Mouse (Mus musculus) cerebellum, adult 9-10 months (tissue): ENCODE data around the gene Zfp715.
A peak's percentile ranks its signal among the peaks of the same experiment; 100 is the strongest.
"Not testable (repeated sequence)": the region's sequence is repeated elsewhere in the genome, so short reads cannot be mapped to it uniquely, and the experiment has no call there.

Source experiments
- DNase-seq: peaks from one replicate; pipeline ENCODE4 v3.0.0; 2022

The Zfp715 gene

DNA sequence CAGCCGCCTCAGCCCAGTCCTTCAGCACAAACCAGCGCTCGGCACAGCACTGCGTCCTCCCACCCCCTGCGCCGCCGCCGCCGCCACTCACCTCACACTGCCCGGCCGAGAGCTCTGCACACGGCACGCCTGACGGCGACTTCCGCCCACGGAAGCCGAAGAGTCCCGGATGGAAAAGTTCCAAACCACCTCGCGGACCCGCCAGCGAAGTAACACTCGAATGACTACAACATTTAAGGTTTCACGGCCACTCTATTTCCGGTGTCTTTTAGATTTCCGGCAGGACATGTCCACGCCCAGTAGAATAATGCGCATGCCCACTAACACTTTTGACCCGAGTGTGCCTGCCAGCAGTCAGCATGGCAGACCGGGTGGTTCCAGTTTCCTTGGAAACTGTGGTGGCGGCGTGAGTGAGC is at the start of gene Zfp715:
Gene Zfp715 (minus strand): TSS at position 282 of the 416 bp plus-strand sequence.
- DNase-seq: peak; percentile 93

DNA sequence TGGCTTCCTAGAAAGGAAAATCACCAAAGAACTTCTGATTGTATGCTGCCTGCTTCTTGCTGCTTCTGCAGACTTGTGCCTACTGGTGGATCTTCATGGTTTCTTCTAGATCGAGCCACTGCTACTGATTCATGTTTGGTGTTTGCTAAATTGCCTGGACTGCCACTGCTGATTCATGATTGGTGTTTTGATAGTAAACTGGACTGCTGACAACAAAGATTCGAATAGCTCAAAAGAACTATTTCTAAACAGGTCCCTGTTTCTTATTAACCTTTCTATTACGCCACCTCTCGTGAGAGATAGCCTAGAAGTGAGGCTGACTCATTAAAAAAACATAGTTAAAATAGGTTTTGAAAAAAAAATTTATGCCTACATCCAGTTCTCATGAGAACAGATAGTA is 48.9 kb upstream of the Zfp715 start:
- no peak for DNase-seq

DNA sequence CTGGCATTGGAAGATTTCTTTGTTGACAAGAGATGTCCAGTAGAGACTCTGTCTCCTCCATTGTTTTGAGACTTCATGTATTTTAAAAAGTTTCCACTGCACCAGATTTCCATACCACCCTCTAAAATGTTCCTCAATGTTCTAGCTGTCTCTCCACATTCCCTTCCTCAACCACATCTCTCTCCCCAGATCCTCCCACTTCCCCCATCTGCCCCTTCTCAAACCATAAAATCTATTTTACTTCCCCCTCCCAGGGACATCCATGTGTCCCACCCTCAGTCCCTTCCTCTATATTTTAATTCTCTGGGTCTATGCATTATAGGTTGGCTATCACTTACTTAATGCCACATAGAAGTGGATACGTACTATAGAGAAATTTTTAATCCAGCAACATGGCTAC is 48.3 kb upstream of the Zfp715 start:
- DNase-seq: no peak

DNA sequence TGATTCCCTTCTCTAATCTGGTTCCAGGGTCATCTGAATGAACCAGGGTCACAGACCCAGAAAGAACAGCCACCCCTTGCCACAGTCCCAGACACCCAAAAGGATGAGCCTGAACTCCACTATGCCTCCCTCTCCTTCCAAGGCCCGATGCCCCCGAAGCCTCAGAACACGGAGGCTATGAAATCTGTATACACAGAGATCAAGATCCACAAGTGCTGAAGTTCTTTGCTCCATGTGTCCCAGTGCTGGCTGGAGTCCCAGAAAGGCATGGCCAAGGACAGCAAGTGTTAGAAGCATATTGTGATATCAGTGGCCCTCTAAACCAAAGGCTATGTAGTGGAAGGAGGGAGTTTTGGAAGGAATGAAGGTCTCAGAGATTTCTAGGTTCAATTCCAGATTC is 45.5 kb upstream of the Zfp715 start:
- DNase-seq: no peak

DNA sequence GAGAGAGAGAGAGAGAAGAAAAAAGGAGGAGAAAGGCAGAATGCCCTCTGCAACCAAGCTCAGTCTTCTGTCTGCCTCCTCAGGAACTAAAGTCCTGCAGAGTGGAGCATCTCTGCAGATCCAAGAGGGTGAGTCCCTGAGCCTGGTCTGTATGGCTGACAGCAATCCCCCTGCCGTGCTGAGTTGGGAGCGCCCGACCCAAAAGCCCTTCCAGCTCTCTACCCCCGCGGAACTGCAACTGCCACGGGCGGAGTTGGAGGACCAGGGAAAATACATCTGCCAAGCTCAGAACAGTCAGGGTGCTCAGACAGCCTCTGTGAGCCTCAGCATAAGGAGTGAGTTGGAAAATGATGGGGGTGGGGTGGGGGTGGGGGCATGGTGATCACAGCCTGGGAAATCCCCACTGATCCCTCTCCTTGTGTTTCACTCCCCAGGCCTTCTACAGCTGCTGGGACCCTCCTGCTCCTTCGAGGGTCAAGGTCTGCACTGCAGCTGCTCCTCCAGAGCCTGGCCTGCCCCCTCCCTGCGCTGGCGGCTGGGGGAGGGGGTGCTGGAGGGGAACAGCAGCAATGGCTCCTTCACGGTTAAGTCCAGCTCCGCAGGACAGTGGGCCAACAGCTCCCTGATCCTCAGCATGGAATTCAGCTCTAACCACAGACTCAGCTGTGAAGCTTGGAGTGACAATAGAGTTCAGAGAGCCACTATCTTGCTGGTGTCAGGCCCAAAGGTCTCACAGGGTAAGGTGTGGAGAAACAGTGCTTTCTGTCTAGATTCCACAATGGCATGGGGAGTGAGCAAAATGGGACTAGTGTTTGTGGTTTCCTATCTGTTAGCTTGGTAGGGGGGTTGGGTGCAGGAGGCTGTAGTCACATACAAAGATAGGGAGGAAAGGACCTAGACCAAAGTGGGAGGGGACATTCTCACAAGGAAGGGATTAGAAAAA is 42.1 kb upstream of the Zfp715 start:
- DNase-seq: no peak

DNA sequence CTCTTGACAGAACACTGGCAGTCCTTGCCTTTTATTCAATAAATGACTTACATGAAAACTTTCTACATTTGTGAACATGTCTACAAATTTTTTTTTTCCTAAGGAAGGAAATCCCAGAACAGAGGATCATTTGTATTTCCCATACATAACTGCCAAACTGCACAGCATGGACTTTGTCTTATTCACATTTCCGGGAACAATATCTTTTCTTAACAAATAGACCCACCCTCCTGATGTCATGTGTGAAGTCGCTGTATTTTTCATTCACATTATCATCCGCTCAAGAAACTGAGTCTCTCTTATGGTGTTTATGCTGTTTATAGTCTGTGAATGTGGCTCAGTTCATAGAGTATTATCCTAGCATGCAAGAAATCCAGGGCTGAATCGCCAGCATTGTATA is 40.7 kb upstream of the Zfp715 start:
- no peak for DNase-seq

DNA sequence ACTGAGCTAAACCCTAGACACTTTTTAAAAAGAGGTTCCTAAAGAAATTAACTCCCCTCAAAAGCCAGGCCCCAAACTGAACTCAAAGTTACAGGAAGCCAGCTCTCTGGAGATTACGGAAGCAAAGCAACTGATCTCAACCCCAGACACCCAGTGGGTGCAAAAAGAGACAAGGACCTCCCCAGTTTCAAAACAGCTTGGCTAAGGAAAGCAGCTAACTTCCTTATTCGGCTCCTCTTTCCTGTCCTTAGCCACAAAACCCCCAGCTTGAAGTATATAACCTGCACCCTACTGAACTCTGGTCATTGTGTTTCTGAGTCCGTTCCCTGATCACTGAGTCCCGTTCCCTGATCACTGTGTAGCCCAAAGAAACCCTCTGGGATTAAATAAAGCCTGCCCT is 40.0 kb upstream of the Zfp715 start:
- DNase-seq: no peak

DNA sequence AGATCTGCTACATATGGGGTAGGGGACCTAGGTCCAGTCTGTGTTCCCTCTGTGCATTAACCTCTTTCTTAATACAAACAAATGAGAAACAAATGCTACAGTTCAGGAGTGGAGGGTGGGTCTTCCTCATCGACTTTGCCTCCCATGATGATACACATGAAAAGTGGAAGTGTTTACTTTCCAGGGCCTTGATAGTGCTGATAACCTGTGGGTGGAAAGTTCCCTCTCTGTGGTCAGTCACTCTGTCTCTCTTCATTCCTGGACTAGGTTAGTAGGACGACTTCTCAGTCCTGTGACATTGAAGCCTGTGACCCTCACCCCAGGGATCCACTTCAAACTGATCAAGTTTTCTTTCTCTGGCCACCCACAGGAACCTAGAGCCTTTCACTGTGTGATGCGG is 38.1 kb upstream of the Zfp715 start, which contains the start of gene Siglecf:
Gene Siglecf (plus strand): TSS at position 188 of the 400 bp plus-strand sequence.
- no peak for DNase-seq

DNA sequence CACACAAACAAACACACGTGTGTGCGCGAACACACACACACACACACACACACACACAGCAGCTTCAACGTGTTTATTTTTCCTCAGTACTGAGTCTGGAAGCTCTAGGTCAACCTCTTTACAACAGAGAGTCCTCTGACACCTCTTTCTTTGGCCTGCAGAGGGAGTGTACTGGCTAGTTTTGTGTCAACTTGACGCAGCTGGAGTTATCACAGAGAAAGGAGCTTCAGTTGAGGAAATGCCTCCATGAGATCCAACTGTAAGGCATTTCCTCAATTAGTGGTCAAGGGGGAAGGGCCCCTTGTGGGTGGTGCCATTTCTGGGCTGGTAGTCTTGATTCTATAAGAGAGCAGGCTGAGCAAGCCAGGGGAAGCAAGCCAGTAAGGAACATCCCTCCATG is 36.5 kb upstream of the Zfp715 start:
- not testable (repeated sequence) for DNase-seq

DNA sequence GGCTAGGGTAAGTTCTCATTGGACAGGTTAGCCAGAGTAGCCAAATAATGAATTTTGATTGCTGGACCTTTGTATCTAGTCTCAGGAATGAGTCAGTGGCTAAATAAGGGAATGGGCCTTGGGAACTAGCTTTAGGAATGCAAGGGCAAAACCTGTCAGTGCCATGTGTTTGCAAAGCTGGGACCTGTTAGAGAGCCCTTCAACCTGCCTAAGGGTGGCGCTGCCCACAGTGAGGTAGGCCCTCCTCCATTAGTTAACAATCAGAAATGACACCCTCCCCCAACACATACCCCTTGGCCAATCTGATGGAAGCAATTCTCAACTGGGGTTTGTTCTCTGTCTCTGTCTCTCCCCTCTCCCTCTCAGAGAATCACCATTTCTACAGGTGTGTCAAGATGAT is 33.5 kb upstream of the Zfp715 start:
- DNase-seq: no peak

DNA sequence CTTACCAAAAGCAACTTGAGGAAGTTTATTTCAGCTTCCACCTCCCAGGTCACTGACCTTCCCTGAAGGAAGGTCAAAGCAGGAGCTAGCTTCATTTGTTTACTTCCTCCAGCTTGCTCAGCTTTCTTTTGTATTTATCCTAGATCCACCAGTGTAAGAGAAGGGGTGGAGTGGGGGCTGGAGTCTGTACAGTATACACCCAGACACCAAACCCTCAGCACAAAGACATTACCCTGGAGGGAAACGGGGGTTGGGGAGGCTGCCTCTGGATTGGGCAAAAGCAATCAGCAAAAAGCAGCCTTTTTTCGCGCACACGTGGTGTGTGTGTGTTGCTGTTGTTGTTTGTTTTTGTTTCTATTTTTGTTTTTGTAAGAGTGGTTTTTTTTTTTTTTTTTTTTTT is 33.1 kb upstream of the Zfp715 start:
- DNase-seq: no peak

DNA sequence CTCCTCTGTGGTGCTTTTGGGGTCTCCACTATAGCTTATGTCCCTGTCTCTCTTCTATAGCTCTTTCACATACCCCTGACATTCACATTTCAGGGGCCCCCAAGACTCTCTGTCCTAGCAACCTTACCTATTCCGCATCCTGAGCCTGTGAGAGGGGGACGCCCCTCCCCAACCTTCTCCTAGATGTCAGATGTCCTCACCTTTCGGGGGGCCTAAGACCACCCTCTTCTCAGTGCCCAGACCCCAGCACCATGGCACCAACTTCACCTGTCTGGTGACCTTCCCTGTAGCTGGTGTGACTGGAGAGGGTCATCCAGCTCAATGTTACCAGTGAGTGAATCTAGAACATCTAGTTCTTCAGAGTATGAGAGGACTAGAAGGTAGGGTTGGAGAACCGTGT is 31.4 kb upstream of the Zfp715 start:
- DNase-seq: no peak

DNA sequence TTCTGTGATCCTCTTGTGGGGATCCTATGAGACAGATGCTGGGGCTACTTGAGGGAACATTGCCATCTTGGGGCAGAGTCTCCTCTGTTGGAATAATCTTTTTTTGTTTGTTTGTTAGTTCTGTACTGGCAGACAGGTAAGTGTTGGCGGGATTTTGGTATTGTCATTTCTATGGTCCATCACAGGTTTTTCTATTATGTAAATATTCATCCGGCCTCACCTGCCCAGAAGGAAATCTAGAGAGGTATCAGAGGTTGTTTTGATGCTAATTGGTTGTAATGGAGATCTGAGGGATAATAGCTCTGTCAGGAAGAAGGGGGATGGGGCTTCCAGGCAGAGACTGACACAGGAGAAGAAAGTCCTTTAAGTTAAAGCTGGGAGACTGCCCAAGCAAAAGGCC is 30.9 kb upstream of the Zfp715 start:
- DNase-seq: no peak

DNA sequence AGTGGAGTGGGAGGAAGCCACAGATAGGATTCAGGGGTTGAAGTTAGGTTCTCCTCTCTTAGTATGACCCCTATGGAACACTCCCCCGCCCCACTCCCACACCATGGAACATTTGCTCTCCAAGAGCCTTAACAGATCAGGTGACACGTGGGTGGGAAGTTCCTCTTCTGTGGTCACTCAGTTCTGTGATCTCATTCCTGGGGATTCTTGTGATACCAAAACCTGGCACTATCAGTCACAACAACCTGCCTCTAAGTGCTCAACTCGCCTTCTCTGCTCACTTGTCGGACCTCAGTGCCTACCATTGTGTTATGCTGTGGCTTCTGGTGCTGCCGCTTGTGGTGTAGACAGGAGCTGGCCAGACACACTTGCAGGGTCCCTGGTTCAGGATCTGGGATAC is 30.1 kb upstream of the Zfp715 start:
- no peak for DNase-seq

DNA sequence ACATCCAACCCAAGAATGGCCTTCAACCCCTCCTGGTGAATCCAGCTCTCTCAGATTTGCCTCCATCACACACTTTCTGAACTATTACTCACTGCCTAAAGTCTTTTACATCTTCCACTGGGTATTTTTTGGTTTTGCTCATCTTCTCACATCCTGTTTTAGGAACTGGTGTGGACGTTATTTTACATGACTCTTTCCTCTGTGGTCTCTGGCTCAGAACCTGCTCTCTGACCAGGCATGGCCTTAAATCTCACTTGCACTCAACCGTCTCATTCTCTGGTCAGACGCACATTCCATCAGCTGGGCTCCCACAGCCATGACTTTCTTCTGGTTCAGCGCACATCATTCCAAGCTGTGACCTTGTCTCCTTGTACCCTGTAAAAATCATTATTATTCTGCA is 27.7 kb upstream of the Zfp715 start:
- DNase-seq: no peak

DNA sequence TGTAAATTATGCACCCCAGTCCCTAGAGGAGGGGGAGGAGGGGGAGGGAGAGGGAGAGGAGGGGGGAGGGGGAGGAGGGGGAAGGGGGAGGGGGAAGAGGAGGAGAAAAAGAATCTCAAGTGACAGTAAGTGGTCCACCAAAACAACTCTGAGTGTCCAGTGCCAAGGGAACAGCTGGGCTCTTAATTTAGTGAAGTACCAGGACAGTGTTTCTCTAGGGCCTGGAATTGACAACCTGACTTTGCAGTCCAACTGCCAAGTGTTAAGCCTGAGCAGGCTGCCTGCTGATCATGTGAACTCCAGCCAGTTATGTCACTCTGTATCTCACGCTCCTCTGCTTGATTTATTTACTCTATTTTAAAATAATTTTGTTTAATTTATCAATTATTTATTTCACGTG is 20.8 kb upstream of the Zfp715 start:
- DNase-seq: no peak

DNA sequence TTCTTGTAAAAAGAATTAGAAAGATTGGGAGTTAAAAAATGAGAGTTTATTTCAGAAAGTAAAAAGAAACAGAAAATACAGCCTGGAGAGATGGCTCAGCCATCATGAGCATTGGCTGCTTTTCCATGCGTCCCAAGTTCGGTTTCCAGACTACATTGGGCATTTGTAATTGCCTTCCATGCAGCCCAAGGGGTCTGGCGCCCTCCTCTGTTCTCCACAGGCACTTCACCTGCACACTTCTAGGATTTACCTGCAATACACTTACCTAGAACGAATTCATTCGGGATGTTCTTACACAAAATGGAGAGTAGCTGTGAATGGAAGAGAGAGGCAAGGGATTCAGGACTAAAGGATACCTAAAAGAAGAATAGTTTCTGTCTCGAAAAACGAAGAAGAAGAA is 20.1 kb upstream of the Zfp715 start:
- peak; percentile 10 for DNase-seq

DNA sequence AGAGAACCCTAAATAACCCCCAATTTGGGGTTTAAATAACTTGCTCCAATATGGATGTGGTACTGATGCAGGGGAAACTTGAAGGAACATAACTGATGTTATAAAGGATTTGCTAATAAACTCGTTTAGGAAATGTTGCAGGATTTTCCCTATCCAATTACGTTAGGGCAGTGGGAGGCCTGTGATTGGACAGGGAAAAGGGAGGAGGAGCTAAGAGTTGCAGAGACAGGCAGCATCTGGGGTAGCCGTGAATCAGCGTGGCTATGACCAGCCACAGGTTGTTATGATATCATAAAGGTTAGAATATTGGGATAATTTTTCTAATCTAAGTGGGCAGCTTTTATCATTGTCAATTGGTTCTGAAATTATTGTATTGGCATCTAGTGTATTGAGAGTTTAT is 15.0 kb upstream of the Zfp715 start:
- no peak for DNase-seq

DNA sequence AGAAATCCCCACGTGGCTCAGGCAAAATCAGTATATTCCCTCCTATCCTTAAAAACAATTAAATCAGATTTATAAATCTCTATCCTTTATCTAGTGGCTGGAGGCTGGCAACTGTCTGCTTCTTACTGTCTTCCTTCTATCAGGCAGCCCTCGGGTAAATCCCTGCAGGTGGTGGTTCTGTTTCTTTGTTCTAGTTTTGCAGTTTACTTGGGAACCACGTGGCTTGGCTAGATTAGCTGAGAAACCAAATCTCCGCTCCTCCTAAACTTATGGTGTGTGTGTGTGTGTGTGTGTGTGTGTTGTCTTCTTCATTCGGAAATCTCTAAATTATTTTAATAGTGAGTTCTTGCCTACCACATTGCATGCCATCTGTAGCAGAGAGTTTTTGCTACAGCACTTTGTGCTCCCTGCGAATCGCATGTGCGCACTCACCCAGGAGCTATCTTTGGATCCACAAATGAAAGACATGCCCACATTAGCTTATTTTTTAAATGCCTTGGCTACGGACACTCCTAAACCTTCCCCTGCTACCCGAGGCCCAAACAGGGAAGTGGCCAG is 13.2 kb upstream of the Zfp715 start:
- no peak for DNase-seq

DNA sequence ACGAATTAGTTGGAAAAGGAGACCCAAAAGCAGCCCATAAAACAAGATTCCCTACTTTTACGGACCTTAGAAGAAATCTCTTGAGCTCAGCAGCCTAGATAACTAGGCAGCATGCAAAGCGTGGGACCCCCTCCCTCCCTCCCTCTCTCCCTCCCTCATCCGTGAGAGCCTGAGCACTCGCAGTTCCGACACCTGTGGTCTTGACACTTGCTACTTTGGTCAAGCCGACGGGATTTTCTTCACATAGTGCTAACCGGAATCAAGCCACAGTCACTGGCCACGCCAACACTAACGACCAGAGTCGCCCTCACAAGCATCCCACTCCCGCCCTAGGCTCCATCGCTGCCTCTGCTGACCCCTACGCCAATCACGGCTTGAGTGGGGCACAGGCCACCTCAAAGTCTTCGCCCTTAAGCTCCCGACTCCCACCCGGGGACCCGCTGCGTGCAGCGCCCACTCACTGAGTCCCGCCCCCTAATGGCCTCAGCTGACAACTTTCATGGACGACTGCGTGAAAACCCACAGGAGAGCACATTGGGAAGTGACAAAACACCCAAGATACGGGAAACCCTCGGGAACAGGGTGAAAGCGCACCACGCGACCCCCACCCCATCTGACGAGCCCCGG is 595 bp downstream of the Zfp715 start:
- DNase-seq: peak; percentile 13

DNA sequence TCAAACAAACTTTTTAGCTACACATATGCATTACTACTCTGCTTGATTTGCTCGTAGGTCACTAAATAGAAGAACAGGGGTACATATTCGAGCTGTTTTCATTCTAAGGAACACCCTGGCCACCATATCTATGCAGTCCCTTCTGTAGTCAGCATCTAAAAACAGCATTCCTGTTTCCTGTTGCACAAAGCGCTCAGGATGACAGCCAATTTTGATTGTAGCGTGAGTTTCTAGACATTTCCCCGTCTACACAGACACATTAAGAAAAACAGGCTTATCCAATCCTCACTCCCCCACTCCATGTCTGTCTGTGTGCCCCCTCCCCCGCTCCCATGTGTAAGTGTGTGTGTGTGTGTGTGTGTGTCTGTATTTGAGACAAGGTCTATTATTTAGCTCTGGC is 1.5 kb downstream of the Zfp715 start:
- peak; percentile 30 for DNase-seq

DNA sequence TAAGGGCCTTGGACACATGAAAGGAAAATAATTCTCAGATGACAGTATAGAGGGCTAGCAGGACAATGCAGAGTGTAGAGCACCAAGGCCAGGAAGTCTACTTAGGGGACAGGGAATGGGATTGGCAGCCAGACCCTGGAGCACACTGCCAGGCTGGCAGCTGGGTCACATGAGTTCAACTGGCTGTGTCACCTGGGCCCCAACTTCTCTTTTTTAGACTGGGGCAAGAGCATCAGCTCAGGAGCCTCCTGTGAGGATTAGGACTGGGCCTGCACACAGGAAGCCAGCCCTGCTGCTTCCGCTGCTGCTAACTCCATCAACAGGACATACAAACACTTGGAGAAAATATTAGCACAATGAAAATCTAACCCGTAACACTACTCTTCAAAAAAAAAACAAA is 4.0 kb downstream of the Zfp715 start:
- DNase-seq: no peak

DNA sequence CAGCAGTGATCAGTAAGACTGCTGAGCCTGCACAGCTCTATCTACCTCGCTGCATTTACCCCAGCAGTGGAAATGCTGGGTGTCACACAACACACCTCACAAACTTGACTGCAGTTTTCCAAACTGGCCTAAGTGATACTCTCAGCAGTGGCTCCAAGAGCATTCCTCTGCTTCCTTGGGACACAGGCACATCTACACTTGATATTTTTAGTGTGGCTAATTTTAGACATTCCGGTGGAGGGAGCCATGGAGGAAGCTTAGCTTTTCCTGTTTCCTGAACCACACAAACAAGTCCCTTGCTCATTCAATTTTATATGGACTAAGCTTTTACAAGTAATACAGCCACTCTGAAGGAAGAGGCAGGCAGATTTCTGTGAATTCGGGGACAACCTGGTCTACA is 7.9 kb downstream of the Zfp715 start:
- DNase-seq: no peak

DNA sequence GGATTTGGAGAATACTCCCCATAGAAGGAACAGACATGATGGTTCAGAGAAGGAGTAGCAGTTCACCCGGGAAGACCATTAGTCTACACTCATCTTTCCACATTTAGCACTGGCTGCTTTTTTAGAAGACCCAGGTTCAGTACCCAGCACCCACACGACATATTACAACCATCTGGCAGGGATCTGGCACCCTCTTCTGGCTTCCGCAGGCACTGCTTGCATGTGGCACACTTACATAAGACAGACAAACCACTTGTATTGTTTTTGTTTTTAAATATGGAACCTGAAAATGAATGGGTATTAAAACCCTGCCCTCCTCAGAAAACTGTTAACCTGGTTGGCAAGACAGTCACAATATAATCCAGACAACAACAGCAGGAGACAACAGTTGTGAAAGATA is 21.6 kb downstream of the Zfp715 start:
- no peak for DNase-seq
